Mouse (Mus musculus) layer of hippocampus, adult 18-20 months (tissue): ENCODE data around the gene Magt1. TPM values are rescaled to one million over a fixed set of nuclear protein-coding genes. Genes with fewer than 3 reads are reported as not detected.
"Not testable (repeated sequence)": the region's sequence is repeated elsewhere in the genome, so short reads cannot be mapped to it uniquely, and the experiment has no call there.

Experiments
- DNase-seq, 2 experiments: peaks; one replicate each; pipeline ENCODE4 v3.0.0; 2022; ENCODE audit warnings: low spot score in 2 of 2
- long read RNA-seq: library from polyadenylated mRNA; stranded (forward); transcript quantifications from one replicate; pipeline ENCODE4 v2.0.0, GENCODE M21; 2021
- total RNA-seq, 2 experiments: library from RNA; stranded (reverse); gene quantifications; 2 replicates each; pipeline ENCODE4 v1.2.3; 2021

Gene Magt1
- total RNA-seq = 10 to 100 TPM; 13.9 to 15.8 TPM
- long read RNA-seq, full-length matches to known transcripts = 13 of 16 reads
- long read RNA-seq, partial matches to known transcripts = 0 of 16 reads
- long read RNA-seq, other reads (novel, unspliced or antisense) = 3 of 16 reads

DNA sequence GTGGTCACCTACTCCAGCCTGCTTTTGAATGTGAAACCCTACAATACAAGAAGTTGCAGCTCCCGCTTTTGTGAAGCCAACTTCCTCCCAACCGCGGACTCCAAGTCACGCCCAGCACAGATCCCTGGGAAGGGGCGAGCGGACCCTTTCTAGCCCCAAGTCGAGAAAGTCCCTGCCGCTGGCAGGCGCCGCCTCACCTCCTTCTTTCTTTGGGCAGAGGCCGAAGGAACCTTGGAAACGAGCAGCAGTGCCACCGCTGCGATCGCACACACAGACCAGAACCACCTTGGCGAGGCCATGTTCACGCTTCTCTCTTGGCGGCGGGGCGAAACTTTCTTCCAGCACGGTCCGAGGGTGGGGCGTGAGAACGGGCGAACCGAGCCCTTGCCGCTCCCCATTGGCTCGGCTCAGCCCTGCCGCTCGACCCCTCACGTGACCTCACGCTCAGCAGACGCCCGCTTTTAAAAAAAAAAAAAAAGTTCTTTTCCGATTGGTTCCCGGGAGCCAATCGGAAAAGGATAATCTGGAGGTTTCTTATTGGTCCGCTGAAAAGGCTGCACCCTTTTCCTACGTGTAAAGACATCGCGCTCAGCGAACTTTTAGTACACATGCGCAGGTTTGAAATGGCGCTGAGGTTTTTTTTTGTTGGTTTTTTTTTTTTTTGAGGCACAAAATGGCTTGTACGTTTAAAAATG, at the start of gene Magt1:
TSS of gene Magt1 (minus strand) at position 442 of the 695 bp plus-strand sequence.
- DNase-seq = peak; percentile 63 to 87

DNA sequence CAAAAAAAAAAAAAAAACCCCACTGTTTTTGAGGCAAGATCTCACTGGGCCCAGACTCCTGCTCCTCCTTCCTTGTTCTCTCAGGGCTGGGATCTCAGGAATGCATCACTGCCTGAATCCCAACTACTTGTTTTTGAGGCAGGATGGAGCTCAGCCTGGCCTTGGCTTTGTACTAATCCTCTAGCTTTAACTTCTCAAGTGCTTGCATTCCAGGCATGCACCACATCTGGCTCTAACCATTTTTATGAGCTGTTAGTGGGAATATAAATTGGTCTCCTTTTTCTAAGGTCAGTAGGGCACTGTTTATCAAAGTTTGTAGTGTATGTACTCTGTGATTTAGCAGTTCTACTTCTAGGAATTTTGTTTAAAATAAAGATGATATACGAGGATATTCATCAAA, 36.5 kb upstream of the Magt1 start:
- no peak for DNase-seq

DNA sequence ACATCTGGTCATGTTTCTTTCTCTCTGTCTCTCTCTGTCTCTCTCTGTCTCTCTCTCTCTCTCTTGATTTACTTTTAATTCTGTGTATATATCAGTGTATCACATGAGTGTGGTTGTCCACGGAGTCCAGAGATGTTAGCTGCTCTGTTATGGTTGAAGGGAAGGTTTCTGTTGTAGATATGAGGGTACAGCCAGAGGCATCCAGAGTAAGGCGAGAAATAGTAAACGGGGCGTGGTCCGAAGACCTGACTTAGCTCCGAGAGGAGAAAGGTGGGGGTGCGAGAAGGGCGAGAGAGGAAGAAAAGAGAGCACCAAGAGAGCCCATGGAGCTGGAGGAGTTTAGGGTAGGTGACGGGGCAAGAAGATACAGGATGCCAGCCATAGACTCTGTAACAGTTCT, 34.2 kb upstream of the Magt1 start:
- no peak for DNase-seq

DNA sequence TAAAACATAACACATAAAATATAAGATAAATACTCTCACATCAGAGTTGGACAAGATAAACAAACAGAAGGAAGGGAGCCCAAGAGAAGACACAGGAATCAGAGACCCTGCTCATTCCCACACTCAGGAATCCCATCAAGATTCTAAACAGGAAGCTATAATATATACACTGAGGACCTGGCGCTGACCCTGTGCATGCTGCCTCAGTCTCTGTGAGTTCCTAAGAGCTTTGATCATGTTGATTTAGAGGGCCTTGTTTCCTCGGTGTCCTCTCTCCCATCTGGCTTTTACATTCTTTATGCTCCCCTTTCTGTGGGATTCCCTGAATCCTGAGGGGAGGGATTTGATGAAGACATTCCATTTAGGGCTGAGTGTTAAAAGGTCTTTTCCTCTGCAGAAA, 33.7 kb upstream of the Magt1 start:
- DNase-seq = no peak

DNA sequence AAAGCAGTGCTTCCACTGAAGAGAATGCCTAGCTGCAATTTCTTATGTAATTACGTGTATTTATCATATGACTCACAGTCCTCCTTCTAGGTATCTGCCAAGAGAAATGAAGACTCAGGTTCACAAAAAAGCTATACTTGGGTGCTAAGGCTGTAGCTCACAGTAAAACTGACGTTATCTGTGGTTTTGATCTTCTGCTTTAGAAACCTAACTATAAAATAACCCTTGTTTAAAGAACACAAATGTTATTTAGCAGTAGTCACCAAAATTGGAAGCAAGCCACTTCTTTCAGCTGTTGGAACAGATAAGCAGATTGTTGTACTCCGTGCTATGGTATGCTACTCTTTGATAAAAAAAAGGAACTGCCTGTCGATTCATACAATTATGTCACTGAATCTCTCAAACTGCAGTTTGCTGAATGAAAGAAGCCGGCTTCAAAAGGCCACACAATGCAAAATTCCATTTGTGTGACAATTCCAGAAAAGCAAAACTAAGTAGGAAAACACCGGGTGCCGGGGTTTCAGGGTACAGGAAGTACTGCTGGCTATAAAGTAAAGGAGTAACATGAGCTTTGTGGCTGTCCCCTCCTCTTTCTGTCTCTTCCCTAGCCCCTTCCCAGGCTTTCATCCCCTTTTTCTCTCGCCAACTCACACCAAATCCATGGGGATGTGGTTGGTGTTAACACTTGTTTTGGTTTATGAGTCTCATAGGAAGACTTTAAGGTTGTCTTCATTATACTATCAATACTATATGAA, 32.3 kb upstream of the Magt1 start:
- peak; percentile 6 to 68 for DNase-seq

DNA sequence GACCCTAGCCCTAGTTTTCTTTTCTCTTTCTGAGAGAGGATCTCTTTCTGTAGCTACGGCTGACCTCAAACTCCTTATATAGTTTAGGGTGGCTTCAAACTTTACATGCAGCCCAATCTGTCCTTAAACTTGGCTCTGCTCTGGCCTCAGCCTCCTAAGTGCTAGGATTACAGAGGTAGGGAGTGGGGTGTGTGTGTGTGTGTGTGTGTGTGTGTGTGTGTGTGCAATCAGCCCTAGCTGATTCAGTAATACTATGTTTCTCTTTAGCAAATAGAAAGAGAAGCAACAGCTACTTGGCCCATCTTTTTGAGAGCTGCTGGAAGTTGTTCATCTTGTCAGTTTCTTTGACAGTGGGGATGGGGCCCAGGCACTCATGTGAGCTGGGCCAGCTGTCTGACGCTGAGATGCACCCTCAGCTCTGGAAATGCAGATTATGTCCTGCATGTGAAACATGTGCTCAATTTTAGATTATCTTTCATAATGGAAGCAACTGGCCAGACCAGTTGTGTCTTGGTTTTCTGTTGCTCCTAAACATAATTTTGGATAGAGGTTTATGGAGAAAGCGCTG, 25.6 kb upstream of the Magt1 start:
- DNase-seq = no peak

DNA sequence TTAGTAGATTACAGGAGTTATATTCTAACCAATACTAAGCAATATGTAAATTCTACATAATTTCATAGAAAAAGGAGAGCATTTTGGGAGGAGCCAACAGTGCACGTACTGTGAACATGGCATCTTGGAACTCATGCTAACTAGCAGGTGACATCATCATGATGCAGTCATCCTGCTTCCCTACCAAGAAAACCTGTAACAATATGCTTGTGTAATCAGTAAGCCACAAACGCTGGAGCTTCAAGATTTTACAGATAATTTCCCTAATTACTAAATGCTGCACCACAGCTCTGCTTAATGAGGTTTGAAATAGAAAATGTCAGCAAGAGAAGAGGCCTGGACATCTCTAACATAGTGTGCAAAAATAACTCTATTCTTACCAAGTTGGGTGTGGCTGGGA, 24.0 kb upstream of the Magt1 start:
- no peak for DNase-seq

DNA sequence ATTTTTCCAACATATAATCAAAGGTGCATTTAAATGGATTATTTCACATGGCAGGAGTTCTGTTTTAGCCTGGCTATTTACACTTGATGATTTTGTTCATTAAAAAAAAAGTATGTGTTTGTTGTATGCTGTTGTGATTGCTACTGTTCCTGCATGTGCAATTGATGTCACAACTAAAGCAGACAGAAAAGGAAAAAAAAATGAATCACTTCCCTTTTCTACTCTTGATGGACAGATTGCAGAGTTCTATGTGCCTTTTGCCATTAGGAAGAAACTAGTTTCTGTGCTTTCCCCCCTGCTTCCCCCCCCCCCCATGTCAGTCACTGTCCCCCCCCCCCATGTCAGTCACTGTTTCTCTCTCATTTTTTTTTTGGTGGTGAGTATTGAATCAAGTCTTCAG, 19.4 kb upstream of the Magt1 start:
- DNase-seq = no peak

DNA sequence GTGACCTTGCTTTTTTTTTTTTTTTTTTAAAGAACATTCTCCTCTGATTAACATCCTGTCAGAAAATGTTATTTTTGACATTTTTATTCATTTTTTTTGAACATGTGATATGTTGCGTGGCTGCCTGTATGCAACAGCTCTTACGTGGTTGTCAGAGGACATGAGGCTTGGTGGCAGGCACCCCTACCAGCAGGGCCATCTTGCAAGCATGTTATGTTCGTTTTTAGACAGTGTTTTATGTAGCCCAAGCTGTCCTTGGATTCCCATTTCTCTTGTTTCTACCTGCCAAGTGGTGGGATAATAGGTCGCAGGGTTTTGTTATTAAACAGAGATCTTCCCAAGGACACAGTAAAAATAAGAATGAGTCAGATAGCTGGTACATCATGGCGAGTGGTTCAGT, 18.5 kb upstream of the Magt1 start:
- DNase-seq = no peak

DNA sequence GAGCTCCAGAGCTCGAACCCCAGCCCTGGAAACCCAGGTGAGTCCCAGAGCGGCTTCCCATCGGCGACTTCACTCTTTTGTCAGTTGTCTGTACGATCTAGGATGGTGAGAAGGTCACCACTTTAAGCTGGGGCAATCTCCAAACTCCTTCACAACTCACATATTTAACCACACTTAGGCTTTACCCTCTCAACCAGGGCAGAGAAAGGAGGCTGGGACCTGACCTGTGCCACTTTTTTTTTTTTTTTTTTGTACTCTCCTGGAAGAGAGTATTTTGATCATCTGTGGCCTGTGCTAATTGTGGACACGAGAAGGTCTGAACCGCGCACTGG, 15.6 kb upstream of the Magt1 start:
- no peak for DNase-seq

DNA sequence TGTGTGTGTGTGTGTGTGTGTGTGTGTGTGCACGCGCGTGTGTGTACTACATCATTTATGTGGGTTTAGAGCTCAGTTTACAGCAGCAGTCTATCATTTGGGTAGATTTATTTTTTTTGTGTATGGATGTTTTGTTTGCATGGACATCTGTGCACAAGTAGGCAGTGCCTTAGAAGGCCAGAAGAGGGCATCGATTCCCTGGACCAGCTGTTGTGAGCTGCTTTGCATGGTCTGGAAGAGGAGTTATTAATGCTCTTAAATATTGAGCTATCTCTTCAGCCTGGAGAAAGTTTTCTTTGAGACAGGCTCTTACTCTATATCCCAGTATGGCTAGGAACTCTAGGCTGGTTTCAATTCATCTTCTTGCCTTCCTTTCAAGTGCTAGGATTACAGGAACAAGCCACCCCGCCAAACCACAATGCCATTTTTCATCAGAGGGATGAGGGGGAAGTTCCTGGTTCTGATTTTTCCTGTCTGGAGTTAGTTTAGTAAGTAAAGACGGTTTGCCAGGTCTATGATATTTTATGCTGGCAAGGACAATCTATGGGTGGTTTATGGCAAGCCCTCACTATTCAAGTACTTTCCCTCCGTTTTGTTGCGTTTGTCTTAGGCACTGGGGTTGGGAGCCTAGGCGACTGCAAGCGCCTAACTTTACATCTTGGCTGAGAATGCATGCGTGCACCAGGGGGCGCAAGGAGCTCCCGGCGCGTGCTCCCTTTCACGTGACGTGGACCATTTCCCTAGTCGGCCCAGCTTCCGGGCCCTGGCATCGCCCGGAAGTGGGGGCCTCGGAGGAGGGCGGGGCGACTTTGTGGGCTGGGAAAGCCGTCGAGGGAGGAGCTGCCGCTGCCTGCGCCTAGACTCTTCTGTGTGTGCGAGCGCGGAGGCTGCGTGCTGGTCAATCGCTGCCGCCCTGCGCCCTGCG, 15.0 kb upstream of the Magt1 start, which contains the start of gene Atp7a:
TSS of gene Atp7a (plus strand) at position 859 of the 925 bp plus-strand sequence.
- peak; percentile 79 to 91 for DNase-seq

DNA sequence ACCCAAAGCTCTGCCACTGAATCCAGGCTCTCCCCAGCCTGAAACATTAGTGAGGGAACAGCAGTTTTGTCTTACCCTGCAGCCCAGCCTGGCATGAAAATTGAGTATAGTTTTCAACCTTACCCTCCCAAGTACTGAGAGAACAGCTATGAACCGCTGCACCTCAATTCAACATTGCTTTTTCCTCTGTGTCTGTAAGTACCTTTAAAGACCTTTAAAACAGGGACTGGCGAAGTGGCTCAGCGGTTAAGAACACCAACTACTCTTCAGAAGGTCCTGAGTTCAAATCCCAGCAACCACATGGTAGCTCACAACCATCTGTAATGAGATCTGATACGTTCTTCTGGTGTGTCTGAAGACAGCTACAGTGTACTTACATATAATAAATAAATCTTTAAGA, 5.8 kb upstream of the Magt1 start:
- no peak for DNase-seq

DNA sequence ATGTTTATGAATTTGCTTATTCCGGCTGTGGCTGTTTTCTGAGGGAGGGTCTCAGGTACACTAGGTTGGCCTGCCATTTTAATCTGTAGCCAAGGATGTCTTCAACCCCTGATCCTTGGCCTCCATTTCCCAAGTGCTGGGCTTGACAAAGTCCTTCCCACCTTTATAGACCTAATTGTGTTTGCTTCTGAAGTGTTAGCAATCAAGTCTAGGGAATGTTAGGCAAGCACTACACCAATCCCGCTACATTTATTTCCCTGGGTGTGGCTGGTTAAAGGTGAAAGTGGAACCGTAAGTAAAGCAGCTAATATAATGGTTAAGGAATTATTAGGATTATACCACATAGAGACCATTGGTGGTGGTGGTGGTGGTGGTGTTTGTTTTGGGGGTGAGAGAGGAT, 5.4 kb upstream of the Magt1 start:
- DNase-seq = no peak

DNA sequence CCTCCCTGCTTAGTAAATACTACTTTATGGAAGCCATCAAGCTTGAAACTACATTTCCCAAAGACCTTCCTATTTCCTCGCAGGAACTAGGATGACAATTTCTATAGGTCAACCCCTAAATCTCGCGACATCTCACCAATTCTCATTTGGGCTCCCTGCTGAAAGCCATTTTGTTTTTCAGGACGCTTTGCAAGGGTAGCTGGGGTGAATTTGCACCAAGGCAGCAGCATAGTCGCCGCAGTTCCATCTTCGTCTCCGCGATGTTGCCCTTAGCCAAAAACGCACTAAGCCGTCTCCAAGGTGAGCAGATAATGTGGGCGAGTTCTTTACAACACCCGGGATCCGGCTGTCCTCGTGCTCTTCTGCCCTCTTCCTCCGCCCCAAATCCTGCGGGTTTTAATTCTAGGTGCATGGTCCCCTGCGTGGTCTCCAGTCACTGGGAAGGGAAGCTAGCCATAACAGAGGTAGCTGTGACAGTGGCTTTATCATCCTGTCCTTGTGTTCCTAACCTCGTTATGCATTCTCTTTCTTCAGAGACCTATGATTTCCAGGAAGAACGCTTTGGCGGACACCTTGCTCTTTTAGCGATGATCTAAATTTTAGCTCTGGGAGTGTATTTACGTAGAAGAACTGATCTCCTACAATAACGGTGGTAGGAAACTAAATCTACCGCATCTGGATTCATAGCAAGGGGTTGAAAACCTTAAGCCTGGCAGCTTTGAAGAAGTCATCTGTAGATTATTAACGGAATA, 4.0 kb upstream of the Magt1 start, which contains the start of gene Cox7b:
TSS of gene Cox7b (plus strand) at position 130 of the 752 bp plus-strand sequence.
- peak; percentile 66 to 84 for DNase-seq

DNA sequence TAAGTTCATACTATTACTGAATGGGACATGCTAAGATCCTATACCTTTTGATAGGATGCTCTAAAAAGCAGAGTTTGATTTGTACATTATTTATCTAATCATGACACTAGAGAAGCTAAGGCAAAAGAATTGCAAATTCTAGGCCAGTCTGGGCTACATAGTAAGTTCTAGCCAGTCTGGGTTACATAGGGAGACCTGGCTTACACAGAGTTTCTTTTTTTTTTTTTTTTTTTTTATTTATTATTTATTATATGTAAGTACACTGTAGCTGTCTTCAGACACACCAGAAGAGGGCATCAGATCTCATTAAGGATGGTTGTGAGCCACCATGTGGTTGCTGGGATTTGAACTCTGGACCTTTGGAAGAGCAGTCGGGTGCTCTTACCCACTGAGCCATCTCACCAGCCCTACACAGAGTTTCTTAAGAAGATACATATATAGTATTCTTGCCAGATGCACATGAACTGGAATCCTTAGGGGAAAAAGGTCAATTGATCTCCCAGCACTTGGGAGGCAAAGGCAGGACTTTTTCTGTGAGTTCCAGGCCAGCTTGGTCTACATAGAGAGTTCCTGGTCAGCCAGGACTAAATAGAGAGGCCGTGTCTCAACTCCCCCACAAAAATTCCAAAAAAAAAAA, 3.2 kb upstream of the Magt1 start:
- DNase-seq = not testable (repeated sequence)

DNA sequence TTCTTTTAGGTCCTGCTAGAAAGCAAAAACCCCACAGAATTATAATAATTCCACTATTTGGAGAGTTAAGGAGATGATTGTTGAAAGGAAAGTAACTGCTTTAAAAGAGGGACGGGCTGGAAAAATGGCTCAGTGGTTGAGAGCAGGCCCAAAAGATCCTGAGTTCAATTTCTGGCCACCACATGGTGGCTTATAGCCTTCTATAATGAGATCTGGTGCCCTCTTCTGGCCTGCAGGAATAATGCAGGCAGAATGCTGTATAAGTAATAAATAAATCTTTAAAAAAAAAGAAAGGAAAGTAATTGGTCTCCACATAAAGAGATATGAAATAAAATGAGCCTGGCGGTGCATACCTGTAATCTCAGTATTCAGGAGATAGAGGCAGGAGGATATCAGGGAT, 1.5 kb upstream of the Magt1 start:
- DNase-seq = peak in 1 of 2 experiments; percentile 70

DNA sequence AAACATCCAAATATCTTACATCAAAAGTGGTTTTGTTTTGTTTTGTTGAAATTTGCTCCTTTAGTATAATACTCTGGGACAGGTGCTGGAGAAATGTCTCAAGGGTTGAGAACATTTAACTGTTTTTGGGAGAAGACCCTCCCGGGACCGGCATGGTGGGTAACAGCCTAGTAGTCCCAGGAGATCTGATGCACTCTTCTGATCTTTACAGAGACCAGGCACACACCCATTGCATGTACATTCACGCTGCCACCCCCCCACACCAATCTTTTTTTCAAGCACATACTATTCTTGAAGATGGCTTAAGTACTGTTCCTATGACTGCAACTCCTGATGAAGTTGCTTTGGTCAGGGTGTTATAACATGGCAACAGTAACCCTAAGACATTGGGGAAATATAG, 853 bp upstream of the Magt1 start:
- DNase-seq = no peak

DNA sequence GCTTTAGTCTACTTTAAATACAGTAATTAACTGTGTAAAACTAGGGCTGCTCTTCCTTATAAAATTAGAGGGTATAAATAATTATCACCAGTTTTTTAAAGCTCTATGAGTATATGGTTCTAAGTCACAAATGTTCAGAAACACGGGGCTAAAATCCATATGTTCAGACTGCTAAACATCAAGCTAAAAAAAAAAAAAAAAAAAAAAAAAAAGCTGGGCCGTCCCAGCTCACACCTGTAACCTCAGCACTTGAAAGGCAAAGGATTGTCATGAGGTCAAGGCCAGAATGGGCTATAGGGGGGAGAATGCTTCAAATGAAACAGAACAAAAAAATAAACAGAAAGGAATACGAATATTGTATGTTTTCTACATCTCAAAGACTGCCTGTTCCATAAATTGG, 944 bp downstream of the Magt1 start:
- DNase-seq = no peak

DNA sequence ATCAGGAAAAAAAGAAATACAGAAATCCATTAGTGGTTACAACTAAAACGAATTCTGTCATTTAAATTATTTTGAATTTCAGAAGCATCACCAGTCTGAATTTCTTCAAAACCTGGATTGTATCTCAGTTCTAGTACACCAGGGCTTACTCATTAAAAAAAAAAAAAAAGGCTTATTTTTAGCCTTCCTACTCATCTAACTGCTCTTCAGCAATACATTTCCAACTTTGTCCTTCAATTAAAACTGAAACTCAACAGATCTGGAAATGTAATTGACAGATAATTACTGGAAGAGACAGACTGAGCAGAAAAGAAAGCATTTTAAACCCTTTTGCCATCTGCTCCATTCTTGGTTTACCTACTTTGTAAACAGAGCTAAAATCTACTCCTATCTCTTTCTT, 10.1 kb downstream of the Magt1 start:
- no peak for DNase-seq

DNA sequence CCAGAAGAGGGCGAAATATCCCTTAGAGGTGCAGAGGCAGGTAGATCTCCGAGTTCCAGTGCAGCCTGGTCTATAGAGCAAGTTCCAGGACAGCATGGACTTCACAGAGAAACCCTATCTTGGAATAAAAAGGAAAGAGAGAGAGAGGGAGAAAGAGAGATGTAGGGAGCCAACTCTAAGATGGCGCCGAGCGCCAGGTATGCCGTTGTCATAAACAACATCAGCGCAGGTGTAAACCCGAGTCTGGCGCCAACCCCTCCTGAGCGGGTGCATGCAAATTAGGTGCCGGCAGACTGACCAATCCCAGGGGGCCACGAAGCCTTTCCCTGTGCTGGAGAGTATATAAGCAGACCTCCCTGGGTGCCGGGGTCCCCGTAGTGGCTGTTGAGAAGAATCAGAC, 54.6 kb downstream of the Magt1 start:
- DNase-seq = not testable (repeated sequence)
